Mouse (Mus musculus) liver, embryonic 14.5 days (tissue): ENCODE results near the gene Thrap3.

ENCODE experiments used
- CTCF ChIP-seq: IDR thresholded peaks from 2 replicates; pipeline ENCODE4 v1.5.1; 2016; ENCODE audit warnings: antibody characterized with exemption, low read depth, control low read depth
- EP300 ChIP-seq: IDR thresholded peaks from 2 replicates; pipeline ENCODE4 v1.6.1; 2016; ENCODE audit warnings: antibody characterized with exemption, low read depth

DNA sequence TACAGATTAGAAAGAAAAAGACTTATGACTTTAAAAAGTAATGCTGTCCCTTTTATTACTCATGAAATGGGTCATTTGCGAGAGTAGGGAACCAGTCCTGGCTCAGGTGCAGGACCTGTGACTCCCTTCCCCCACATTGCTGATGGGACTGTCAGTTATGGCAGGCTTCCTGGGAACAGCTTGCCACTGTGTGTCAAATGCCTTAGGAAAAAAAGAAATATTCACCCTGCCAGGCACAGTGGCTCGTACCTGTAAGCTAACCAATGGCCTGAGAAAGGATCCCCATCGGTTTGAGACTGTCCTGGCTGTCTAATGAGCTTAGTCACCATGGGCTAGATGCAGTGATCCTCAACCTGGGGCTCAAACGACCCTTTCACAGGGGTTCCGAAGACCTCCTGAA is 82.5 kb downstream of the Thrap3 start:
- TF ChIP-seq CTCF = no peak
- no peak for TF ChIP-seq EP300
